ENCODE assay signal across 24 mouse cellular contexts in the genomic region with DNA sequence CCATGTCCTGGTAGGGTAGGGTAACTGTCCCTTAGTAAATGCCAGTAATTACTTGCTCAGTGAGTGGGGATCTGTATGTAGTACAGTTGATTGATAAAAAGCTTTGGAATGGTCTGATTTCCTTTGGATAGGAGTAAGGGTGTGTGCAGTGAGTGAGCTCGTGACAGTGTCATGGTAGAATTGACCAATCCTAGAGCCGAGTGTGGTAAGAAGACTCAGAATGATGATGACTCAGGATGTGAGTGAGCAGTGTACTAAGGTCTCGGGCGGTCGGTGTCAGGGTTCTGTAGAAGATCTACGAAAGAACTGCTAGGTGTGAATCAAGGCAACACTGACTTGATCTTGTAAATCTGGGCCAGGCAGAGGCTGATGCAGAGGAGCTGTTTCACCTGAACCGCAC. TPM values are rescaled to one million over a fixed set of nuclear protein-coding genes. Genes with fewer than 3 reads are reported as not detected.
"Had no signal": no experiment of that assay in that cellular context is flagged by ENCODE, and none has a peak within 500 bp of the region (broad histone marks: within the 10 kb centered on the region; RNA-seq: fewer than 3 reads in every experiment).

No protein-coding gene starts in this region.

- H3K27ac ChIP-seq: kidney, embryonic 15.5 days; liver, embryonic 15.5 days; macrophage; midbrain, embryonic 12.5 days; stomach, embryonic 15.5 days had no signal

- H3K27me3 ChIP-seq: kidney, embryonic 15.5 days; liver, embryonic 15.5 days; midbrain, embryonic 12.5 days; stomach, embryonic 15.5 days had no signal

- H3K4me2 ChIP-seq: kidney, embryonic 15.5 days; liver, embryonic 11.5 days; liver, embryonic 15.5 days; lung, embryonic 14.5 days; midbrain, embryonic 12.5 days; stomach, embryonic 15.5 days had no signal

- H3K9me3 ChIP-seq: kidney, embryonic 15.5 days; liver, embryonic 15.5 days; midbrain, embryonic 12.5 days; stomach, embryonic 15.5 days had no signal

- DNase-seq: kidney, postnatal 14 days; left cerebral cortex, postnatal 4 days; lung, embryonic 14.5 days; lung, postnatal 10 days; right cerebral cortex, postnatal 14 days; thymus, adult 2 months; thymus, postnatal 25 days had no signal

- H3K9ac ChIP-seq: kidney, embryonic 15.5 days; liver, embryonic 15.5 days; lung, embryonic 14.5 days; midbrain, embryonic 12.5 days; stomach, embryonic 15.5 days had no signal

- H3K4me3 ChIP-seq: kidney, embryonic 15.5 days; liver, embryonic 15.5 days; midbrain, embryonic 12.5 days; stomach, embryonic 15.5 days had no signal

- H3K4me1 ChIP-seq: kidney, embryonic 15.5 days; liver, embryonic 15.5 days; midbrain, embryonic 12.5 days; stomach, embryonic 15.5 days had no signal

RNA-seq across cellular contexts. Expression of a gene that starts 34.7 kb away (rescaled TPM):
- total RNA-seq: layer of hippocampus, adult 8-10 months; layer of hippocampus, postnatal 14 days; left cerebral cortex, adult 18-20 months; left cerebral cortex, postnatal 10 days; left cerebral cortex, postnatal 4 days; megakaryocyte-erythroid progenitor cell, adult 5-6 weeks; midbrain, postnatal 0 days had no signal
- polyA plus RNA-seq: kidney, embryonic 15.5 days; large intestine, adult 2 months; limb, embryonic 14.5 days; liver, embryonic 11.5 days; liver, embryonic 15.5 days; lung, embryonic 14.5 days; macrophage; midbrain, embryonic 12.5 days; midbrain, postnatal 0 days; neural tube, embryonic 14.5 days; spleen, adult 2 months; thymus, adult 2 months; urinary bladder, adult 2 months had no signal
